Mouse (Mus musculus) lung, embryonic 16.5 days (tissue): ENCODE results near the gene Itgb5. TPM values are rescaled to one million over a fixed set of nuclear protein-coding genes. Genes with fewer than 3 reads are reported as not detected.

Experiments used
- ATAC-seq: fragments of 200-750 bp; cut with Nextera tagmentation; 2 replicates; pipeline ENCODE4 v1.8.0; 2017; ENCODE audit warnings: low read depth, mild to moderate bottlenecking, moderate library complexity
- H3K27ac ChIP-seq: fragments of 300-500 bp; sonication (generic); 2 replicates; pipeline ENCODE4 v1.5.1; 2014; ENCODE audit warnings: mild to moderate bottlenecking, control low read depth, low read length
- H3K27me3 ChIP-seq: fragments of 300-500 bp; sonication (generic); 2 replicates; pipeline ENCODE4 v1.6.1; 2014; ENCODE audit warnings: low read depth, low read length, mixed read lengths; ENCODE audit not compliant: control insufficient read depth, insufficient read depth
- H3K36me3 ChIP-seq: fragments of 300-500 bp; sonication (generic); 2 replicates; pipeline ENCODE4 v1.6.1; 2014; ENCODE audit warnings: low read length; ENCODE audit not compliant: control insufficient read depth, insufficient read depth
- H3K4me1 ChIP-seq: fragments of 300-500 bp; sonication (generic); replicated peaks from 2 replicates; pipeline ENCODE4 v1.6.1; 2014; ENCODE audit warnings: low read length, mixed read lengths; ENCODE audit not compliant: control insufficient read depth, insufficient read depth
- H3K4me2 ChIP-seq: fragments of 300-500 bp; sonication (generic); 2 replicates; pipeline ENCODE4 v1.6.1; 2014; ENCODE audit warnings: low read depth, low read length, control low read depth
- H3K4me3 ChIP-seq: fragments of 300-500 bp; sonication (generic); 2 replicates; pipeline ENCODE4 v1.5.1; 2014; ENCODE audit warnings: mild to moderate bottlenecking, low read length, control low read depth
- H3K9ac ChIP-seq: fragments of 300-500 bp; sonication (generic); 2 replicates; pipeline ENCODE4 v1.6.1; 2014; ENCODE audit warnings: low read length, control low read depth
- H3K9me3 ChIP-seq: fragments of 300-500 bp; sonication (generic); 2 replicates; pipeline ENCODE4 v1.6.1; 2016; ENCODE audit warnings: low read length; ENCODE audit not compliant: control insufficient read depth
- WGBS: fragments of 180-500 bp; shearing (Covaris S2); extraction: QIAGEN DNeasy Blood & Tissue Kit; methylation state at CpG from one replicate; pipeline ENCODE4 v1.1.7; 2014; 5-methylcytosine and 5-hydroxymethylcytosine counted together
- polyA plus RNA-seq: library from polyadenylated mRNA; unstranded; fragments of >200 nt; fragmentation: Nextera tagmentation; extraction: Ambion mirVana; gene quantifications from 2 replicates; pipeline ENCODE4 v1.2.1, GENCODE M21; 2015

The Itgb5 gene
- polyA plus RNA-seq, 1 experiment from 2014 or later, result 10.9 TPM

- no peak for ATAC-seq
- Histone ChIP-seq H3K36me3 (no peaks in the 10 kb centered on the region; the same call in 1 of the 2 replicates), H3K9ac (no peak overlapping the region), H3K4me2 (no peak overlapping the region), H3K27me3 (no peaks in the 10 kb centered on the region), H3K27ac (no peak overlapping the region), H3K9me3 (no peaks in the 10 kb centered on the region), H3K4me3 (no peak overlapping the region), H3K4me1 (peaks cover 42% of the 10 kb centered on the region)
- WGBS, result 52% methylated on average over 7 of the region's 7 CpGs
Measured at GRCm38 (mm10) chr16:33946021-33946420, 116.6 kb downstream of the Itgb5 start.

GRCm38 (mm10) chr16:33947664-33948571 lies 118.5 kb downstream of the Itgb5 start:
- H3K9me3 ChIP-seq, result no peaks in the 10 kb centered on the region
- H3K27ac ChIP-seq, result no peak overlapping the region
- 61% methylated on average over 17 of the region's 17 CpGs for WGBS
- no peak for ATAC-seq
- H3K36me3 ChIP-seq, result no peaks in the 10 kb centered on the region; the same call in 1 of the 2 replicates
- no peak overlapping the region for H3K9ac ChIP-seq
- no peak overlapping the region for H3K4me3 ChIP-seq
- no peak overlapping the region for H3K4me2 ChIP-seq
- H3K27me3 ChIP-seq, result no peaks in the 10 kb centered on the region
- H3K4me1 ChIP-seq, result peaks cover 24% of the 10 kb centered on the region

- H3K4me1 ChIP-seq, result peaks cover 7% of the 10 kb centered on the region
- no peaks in the 10 kb centered on the region for H3K9me3 ChIP-seq
- H3K36me3 ChIP-seq, result peaks cover 17% of the 10 kb centered on the region
- H3K9ac ChIP-seq, result no peak overlapping the region
- H3K27ac ChIP-seq, result no peak overlapping the region
- H3K4me2 ChIP-seq, result no peak overlapping the region
- peak; percentile 7; the same call in 1 of the 2 replicates for ATAC-seq
- 68% methylated on average over 6 of the region's 6 CpGs for WGBS
- H3K4me3 ChIP-seq, result no peak overlapping the region
- no peaks in the 10 kb centered on the region for H3K27me3 ChIP-seq
Measured at GRCm38 (mm10) chr16:33950386-33950785, 120.9 kb downstream of the Itgb5 start.

GRCm38 (mm10) chr16:33950830-33951229 lies 121.4 kb downstream of the Itgb5 start:
- Histone ChIP-seq H3K4me2 (no peak overlapping the region), H3K9ac (no peak overlapping the region), H3K36me3 (peaks cover 20% of the 10 kb centered on the region), H3K4me1 (peaks cover 3% of the 10 kb centered on the region; the same call in 1 of the 2 replicates), H3K9me3 (no peaks in the 10 kb centered on the region), H3K4me3 (no peak overlapping the region), H3K27me3 (no peaks in the 10 kb centered on the region), H3K27ac (no peak overlapping the region)
- WGBS, result 15% methylated on average over 4 of the region's 4 CpGs
- peak; percentile 76 for ATAC-seq

- no peak for ATAC-seq
- Histone ChIP-seq H3K4me2 (no peak overlapping the region), H3K4me1 (no peaks in the 10 kb centered on the region), H3K27me3 (no peaks in the 10 kb centered on the region), H3K36me3 (peaks cover 30% of the 10 kb centered on the region), H3K9me3 (no peaks in the 10 kb centered on the region), H3K4me3 (no peak overlapping the region), H3K27ac (no peak overlapping the region), H3K9ac (no peak overlapping the region)
- 73% methylated on average over 4 of the region's 4 CpGs for WGBS
Measured at GRCm38 (mm10) chr16:33953008-33953407, 123.5 kb downstream of the Itgb5 start.

- H3K9me3 ChIP-seq, result no peaks in the 10 kb centered on the region
- ATAC-seq, result no peak
- H3K4me1 ChIP-seq, result no peaks in the 10 kb centered on the region
- H3K27ac ChIP-seq, result no peak overlapping the region
- no peak overlapping the region for H3K9ac ChIP-seq
- no peaks in the 10 kb centered on the region for H3K27me3 ChIP-seq
- 90% methylated on average over 1 of the region's 1 CpGs for whole genome bisulfite sequencing
- peaks cover 33% of the 10 kb centered on the region for H3K36me3 ChIP-seq
- no peak overlapping the region for H3K4me3 ChIP-seq
- no peak overlapping the region for H3K4me2 ChIP-seq
Measured at GRCm38 (mm10) chr16:33954793-33955192, 125.3 kb downstream of the Itgb5 start.

- no peak overlapping the region for H3K27ac ChIP-seq
- H3K36me3 ChIP-seq, result peaks cover 23% of the 10 kb centered on the region
- no peak for ATAC-seq
- H3K9me3 ChIP-seq, result no peaks in the 10 kb centered on the region
- peaks cover 7% of the 10 kb centered on the region for H3K4me1 ChIP-seq
- 76% methylated on average over 6 of the region's 6 CpGs for WGBS
- H3K9ac ChIP-seq, result no peak overlapping the region
- no peak overlapping the region for H3K4me2 ChIP-seq
- H3K4me3 ChIP-seq, result no peak overlapping the region
- H3K27me3 ChIP-seq, result no peaks in the 10 kb centered on the region
Measured at GRCm38 (mm10) chr16:33963509-33963908, 134.0 kb downstream of the Itgb5 start.

GRCm38 (mm10) chr16:33965878-33966537 lies 136.5 kb downstream of the Itgb5 start:
- peak overlapping the region; percentile 70 for H3K4me3 ChIP-seq
- ATAC-seq, result peak; percentile 8; the same call in 1 of the 2 replicates
- 5% methylated on average over 15 of the region's 15 CpGs for WGBS

More at GRCm38 (mm10) chr16:33965878-33966537, 136.5 kb downstream of the Itgb5 start:
- H3K4me1 ChIP-seq, result peaks cover 7% of the 10 kb centered on the region
- peaks cover 13% of the 10 kb centered on the region for H3K36me3 ChIP-seq
- peak overlapping the region; percentile 78 for H3K9ac ChIP-seq
- no peaks in the 10 kb centered on the region for H3K27me3 ChIP-seq
- H3K9me3 ChIP-seq, result no peaks in the 10 kb centered on the region
- peak overlapping the region; percentile 75 for H3K4me2 ChIP-seq
- peak overlapping the region; percentile 68 for H3K27ac ChIP-seq
